Mouse (Mus musculus): Measurements from ENCODE around the gene Cd5. TPM values are rescaled to one million over a fixed set of nuclear protein-coding genes. Genes with fewer than 3 reads are reported as not detected.

Gene Cd5
- polyA plus RNA-seq (2016; fragmentation: Nextera tagmentation; extraction: Ambion mirVana): 0.14 and 0.18 TPM in 2 replicates

GRCm38 (mm10) chr19:10738811-10739210 lies at the start of gene Cd5:
Cd5 (minus strand) TSS chr19:10739002.
- H3K9me3 ChIP-seq: no peaks in the 10 kb centered on the region
- no peaks in the 10 kb centered on the region for H3K36me3 ChIP-seq
- no peak within 1 kb of the TSS for H3K27ac ChIP-seq
- no peak within 1 kb of the TSS for H3K4me3 ChIP-seq
- WGBS: 78% methylated on average over 4 of the region's 4 CpGs
- H3K4me1 ChIP-seq (replicated peaks): peaks cover 13% of the 10 kb centered on the region; the same call in 1 of the 2 replicates
- no peaks in the 10 kb centered on the region for H3K27me3 ChIP-seq (ENCODE audit: insufficient read depth, poor library complexity, severe bottlenecking)
- DNase-seq (ENCODE audit: low spot score): no peak

- 71% methylated on average over 9 of the region's 9 CpGs for WGBS
Measured at GRCm38 (mm10) chr19:10788242-10788641, 49.4 kb upstream of the Cd5 start.

GRCm38 (mm10) chr19:10787406-10787805 lies 48.6 kb upstream of the Cd5 start:
- H3K4me3 ChIP-seq: no peak overlapping the region
- DNase-seq (ENCODE audit: low spot score): no peak
- no peak overlapping the region for H3K27ac ChIP-seq
- peaks cover 34% of the 10 kb centered on the region for H3K4me1 ChIP-seq (replicated peaks)
- WGBS: 89% methylated on average over 4 of the region's 4 CpGs
- H3K36me3 ChIP-seq: no peaks in the 10 kb centered on the region
- 0 out of 2 replicates have a peak, but pooled peaks cover 6% of the 10 kb centered on the region for H3K27me3 ChIP-seq (ENCODE audit: insufficient read depth, poor library complexity, severe bottlenecking)
- no peaks in the 10 kb centered on the region for H3K9me3 ChIP-seq

More at GRCm38 (mm10) chr19:10788242-10788641, 49.4 kb upstream of the Cd5 start:
- peaks cover 34% of the 10 kb centered on the region for H3K4me1 ChIP-seq (replicated peaks)
- no peaks in the 10 kb centered on the region for H3K9me3 ChIP-seq
- H3K27ac ChIP-seq: no peak overlapping the region; the same call in 1 of the 2 replicates
- H3K4me3 ChIP-seq: no peak overlapping the region
- DNase-seq (ENCODE audit: low spot score): no peak
- H3K36me3 ChIP-seq: no peaks in the 10 kb centered on the region
- H3K27me3 ChIP-seq (ENCODE audit: insufficient read depth, poor library complexity, severe bottlenecking): 0 out of 2 replicates have a peak, but pooled peaks cover 6% of the 10 kb centered on the region

DNA sequence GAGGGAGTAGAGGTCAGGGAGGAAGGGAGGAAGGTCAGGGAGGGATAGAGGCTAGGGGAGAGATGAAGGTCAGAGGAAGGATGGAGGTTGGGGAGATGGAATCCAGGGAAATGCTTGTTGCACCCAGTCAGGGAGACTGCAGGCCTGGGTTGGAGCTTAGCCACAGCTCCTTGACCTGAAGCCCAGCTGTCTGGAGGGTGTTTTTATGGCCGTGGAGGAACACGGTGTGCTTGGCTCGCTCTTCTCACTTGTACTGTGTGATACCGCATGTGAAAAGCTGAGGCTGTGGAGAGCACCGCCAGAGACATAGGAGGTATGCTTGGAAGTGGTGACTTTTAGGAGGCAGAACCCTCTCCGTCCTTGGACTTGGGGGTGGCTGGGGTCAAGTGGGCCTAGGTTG lies 48.0 kb upstream of the Cd5 start:
- Histone ChIP-seq H3K4me3 (no peak overlapping the region), H3K9me3 (no peaks in the 10 kb centered on the region), H3K36me3 (no peaks in the 10 kb centered on the region), H3K4me1 (replicated peaks) (peaks cover 34% of the 10 kb centered on the region), H3K27me3 (ENCODE audit: insufficient read depth, poor library complexity, severe bottlenecking) (0 out of 2 replicates have a peak, but pooled peaks cover 6% of the 10 kb centered on the region), H3K27ac (no peak overlapping the region)
- no peak for DNase-seq (ENCODE audit: low spot score)
- WGBS: 92% methylated on average over 6 of the region's 6 CpGs

GRCm38 (mm10) chr19:10784796-10785459 lies 46.1 kb upstream of the Cd5 start:
- WGBS: 84% methylated on average over 10 of the region's 10 CpGs
- H3K4me1 ChIP-seq (replicated peaks): peaks cover 30% of the 10 kb centered on the region
- H3K36me3 ChIP-seq: no peaks in the 10 kb centered on the region
- DNase-seq (ENCODE audit: low spot score): no peak
- H3K27me3 ChIP-seq (ENCODE audit: insufficient read depth, poor library complexity, severe bottlenecking): no peaks in the 10 kb centered on the region
- H3K4me3 ChIP-seq: no peak overlapping the region
- H3K27ac ChIP-seq: no peak overlapping the region
- no peaks in the 10 kb centered on the region for H3K9me3 ChIP-seq

- Histone ChIP-seq H3K4me1 (replicated peaks) (peaks cover 23% of the 10 kb centered on the region), H3K9me3 (no peaks in the 10 kb centered on the region), H3K4me3 (no peak overlapping the region), H3K27me3 (ENCODE audit: insufficient read depth, poor library complexity, severe bottlenecking) (no peaks in the 10 kb centered on the region), H3K27ac (no peak overlapping the region), H3K36me3 (no peaks in the 10 kb centered on the region)
- DNase-seq (ENCODE audit: low spot score): no peak
- 25% methylated on average over 3 of the region's 3 CpGs for WGBS
Measured at GRCm38 (mm10) chr19:10784061-10784460, 45.3 kb upstream of the Cd5 start.

GRCm38 (mm10) chr19:10783168-10783567 lies 44.4 kb upstream of the Cd5 start:
- Histone ChIP-seq H3K9me3 (no peaks in the 10 kb centered on the region), H3K27ac (no peak overlapping the region)
- 81% methylated on average over 4 of the region's 4 CpGs for WGBS

DNA sequence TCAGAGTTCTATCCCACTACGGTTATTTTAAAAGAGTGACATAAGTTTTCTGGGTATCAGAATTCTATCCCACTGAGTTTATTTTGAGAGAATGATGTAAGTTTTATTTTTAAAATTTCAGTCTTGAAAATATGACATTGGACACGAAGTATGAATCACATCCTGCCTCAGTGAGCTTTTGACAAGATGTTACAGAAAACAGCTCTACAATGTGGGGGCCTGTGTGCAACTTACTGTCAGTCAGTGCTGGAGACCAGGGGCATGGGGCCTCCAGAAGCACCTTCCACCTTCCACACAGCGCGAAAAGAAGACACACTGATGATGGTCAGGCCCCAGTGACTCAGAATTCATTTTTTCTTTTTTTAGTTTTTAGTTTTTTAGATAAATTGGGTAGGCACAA lies 42.8 kb upstream of the Cd5 start:
- peaks cover 21% of the 10 kb centered on the region for H3K4me1 ChIP-seq (replicated peaks)
- no peaks in the 10 kb centered on the region for H3K36me3 ChIP-seq
- H3K27ac ChIP-seq: no peak overlapping the region
- WGBS: 85% methylated on average over 4 of the region's 4 CpGs
- no peak overlapping the region for H3K4me3 ChIP-seq
- no peak for DNase-seq (ENCODE audit: low spot score)
- no peaks in the 10 kb centered on the region; the same call in 1 of the 2 replicates for H3K27me3 ChIP-seq (ENCODE audit: insufficient read depth, poor library complexity, severe bottlenecking)
- H3K9me3 ChIP-seq: no peaks in the 10 kb centered on the region

More at GRCm38 (mm10) chr19:10783168-10783567, 44.4 kb upstream of the Cd5 start:
- H3K4me3 ChIP-seq: no peak overlapping the region
- DNase-seq (ENCODE audit: low spot score): no peak
- H3K27me3 ChIP-seq (ENCODE audit: insufficient read depth, poor library complexity, severe bottlenecking): no peaks in the 10 kb centered on the region
- no peaks in the 10 kb centered on the region for H3K36me3 ChIP-seq
- H3K4me1 ChIP-seq (replicated peaks): peaks cover 22% of the 10 kb centered on the region

GRCm38 (mm10) chr19:10776906-10777305 lies 38.1 kb upstream of the Cd5 start:
- Histone ChIP-seq H3K27me3 (ENCODE audit: insufficient read depth, poor library complexity, severe bottlenecking) (no peaks in the 10 kb centered on the region; the same call in 1 of the 2 replicates), H3K36me3 (no peaks in the 10 kb centered on the region), H3K27ac (no peak overlapping the region), H3K9me3 (no peaks in the 10 kb centered on the region), H3K4me3 (no peak overlapping the region), H3K4me1 (replicated peaks) (no peaks in the 10 kb centered on the region)
- 89% methylated on average over 4 of the region's 4 CpGs for WGBS
- no peak for DNase-seq (ENCODE audit: low spot score)

DNA sequence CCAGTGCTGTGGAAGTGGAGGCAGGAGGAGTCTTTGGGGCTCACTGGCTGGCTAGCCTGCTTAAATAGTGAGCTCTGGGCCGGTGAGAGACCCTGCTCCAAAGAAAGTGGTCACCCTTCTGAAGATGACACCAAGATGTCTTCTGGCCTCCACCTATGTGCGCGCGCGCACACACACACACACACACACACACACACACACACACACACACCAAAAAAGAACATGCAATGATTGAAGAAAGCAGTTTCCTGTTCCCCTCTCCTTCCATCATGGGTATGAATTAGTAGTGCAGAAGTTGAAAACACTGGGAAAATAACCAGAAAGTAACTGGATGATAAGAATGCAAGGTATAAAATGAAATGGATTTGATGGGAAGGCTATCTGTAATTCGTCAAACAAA lies 35.3 kb upstream of the Cd5 start:
- H3K9me3 ChIP-seq: no peaks in the 10 kb centered on the region
- DNase-seq (ENCODE audit: low spot score): no peak
- H3K27me3 ChIP-seq (ENCODE audit: insufficient read depth, poor library complexity, severe bottlenecking): no peaks in the 10 kb centered on the region; the same call in 1 of the 2 replicates
- no peaks in the 10 kb centered on the region for H3K36me3 ChIP-seq
- peaks cover 4% of the 10 kb centered on the region for H3K4me1 ChIP-seq (replicated peaks)
- 94% methylated on average over 6 of the region's 6 CpGs for WGBS
- no peak overlapping the region for H3K4me3 ChIP-seq
- no peak overlapping the region for H3K27ac ChIP-seq

DNA sequence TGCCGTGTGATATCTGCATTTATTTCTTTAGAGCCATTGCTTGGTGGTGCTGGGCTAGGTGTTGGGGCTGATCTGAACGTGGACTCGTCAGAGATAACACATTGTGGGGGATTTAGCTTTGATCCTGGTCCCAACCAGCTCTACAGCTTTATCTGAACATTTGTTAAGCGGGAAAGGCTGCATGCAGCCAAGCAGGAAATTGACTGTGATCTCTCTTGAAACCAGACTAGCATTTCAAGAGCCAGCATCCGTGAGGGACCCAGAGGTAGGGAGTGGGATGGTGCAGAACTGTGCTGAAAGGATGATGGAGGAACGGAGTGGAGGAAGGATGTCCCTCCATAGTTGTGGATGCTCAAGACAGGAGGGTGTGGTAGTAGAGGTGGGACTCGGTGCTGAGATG lies 34.6 kb upstream of the Cd5 start:
- Histone ChIP-seq H3K27ac (no peak overlapping the region), H3K4me1 (replicated peaks) (peaks cover 12% of the 10 kb centered on the region), H3K4me3 (no peak overlapping the region), H3K27me3 (ENCODE audit: insufficient read depth, poor library complexity, severe bottlenecking) (no peaks in the 10 kb centered on the region; the same call in 1 of the 2 replicates), H3K36me3 (no peaks in the 10 kb centered on the region), H3K9me3 (no peaks in the 10 kb centered on the region)
- WGBS: 81% methylated on average over 7 of the region's 7 CpGs
- no peak for DNase-seq (ENCODE audit: low spot score)

- Histone ChIP-seq H3K4me3 (no peak overlapping the region), H3K4me1 (replicated peaks) (peaks cover 13% of the 10 kb centered on the region), H3K27me3 (ENCODE audit: insufficient read depth, poor library complexity, severe bottlenecking) (no peaks in the 10 kb centered on the region; the same call in 1 of the 2 replicates), H3K36me3 (no peaks in the 10 kb centered on the region), H3K27ac (no peak overlapping the region), H3K9me3 (no peaks in the 10 kb centered on the region)
- DNase-seq (ENCODE audit: low spot score): no peak
- 94% methylated on average over 10 of the region's 10 CpGs for WGBS
Measured at GRCm38 (mm10) chr19:10772866-10773265, 34.1 kb upstream of the Cd5 start.

DNA sequence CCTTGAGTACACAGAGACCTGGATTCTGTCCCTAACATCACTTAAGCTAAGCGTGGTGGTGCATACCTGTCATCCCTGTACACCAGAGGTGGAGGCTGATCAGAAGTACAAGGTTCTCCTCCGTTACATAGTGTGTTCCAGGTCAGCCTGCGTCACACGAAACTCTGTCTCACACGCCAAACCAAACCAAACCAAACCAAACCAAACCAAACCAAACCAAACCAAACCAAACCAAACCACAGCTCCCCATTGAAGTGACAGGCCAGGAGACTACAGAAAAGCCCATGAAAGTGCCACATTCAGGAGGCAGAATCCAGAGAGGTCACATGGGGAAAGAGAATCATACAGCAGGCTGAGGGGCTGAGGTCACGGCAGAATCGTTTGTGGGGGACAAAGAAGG lies 33.2 kb upstream of the Cd5 start:
- Histone ChIP-seq H3K27me3 (ENCODE audit: insufficient read depth, poor library complexity, severe bottlenecking) (no peaks in the 10 kb centered on the region), H3K4me3 (no peak overlapping the region), H3K4me1 (replicated peaks) (peaks cover 18% of the 10 kb centered on the region), H3K36me3 (no peaks in the 10 kb centered on the region), H3K27ac (no peak overlapping the region), H3K9me3 (no peaks in the 10 kb centered on the region)
- 85% methylated on average over 7 of the region's 7 CpGs for WGBS
- DNase-seq (ENCODE audit: low spot score): no peak

Measured in hindbrain, embryonic 10.5 days (tissue).